Mouse (Mus musculus) testis, adult 2 months (tissue): ENCODE data around the gene Nsdhl.

Experiments used
- CTCF ChIP-seq: fragments of 200-500 bp; IDR thresholded peaks from 2 replicates; pipeline ENCODE4 v1.5.1; 2012; ENCODE audit warnings: low read depth, mild to moderate bottlenecking, inconsistent platforms, low read length, moderate library complexity; ENCODE audit not compliant: control insufficient read depth, insufficient read depth, insufficient replicate concordance
- POLR2A ChIP-seq: fragments of 200-500 bp; IDR thresholded peaks from 2 replicates; pipeline ENCODE4 v1.6.1; 2012; ENCODE audit warnings: low read depth, mild to moderate bottlenecking, inconsistent platforms, low read length, moderate library complexity; ENCODE audit not compliant: control insufficient read depth

DNA sequence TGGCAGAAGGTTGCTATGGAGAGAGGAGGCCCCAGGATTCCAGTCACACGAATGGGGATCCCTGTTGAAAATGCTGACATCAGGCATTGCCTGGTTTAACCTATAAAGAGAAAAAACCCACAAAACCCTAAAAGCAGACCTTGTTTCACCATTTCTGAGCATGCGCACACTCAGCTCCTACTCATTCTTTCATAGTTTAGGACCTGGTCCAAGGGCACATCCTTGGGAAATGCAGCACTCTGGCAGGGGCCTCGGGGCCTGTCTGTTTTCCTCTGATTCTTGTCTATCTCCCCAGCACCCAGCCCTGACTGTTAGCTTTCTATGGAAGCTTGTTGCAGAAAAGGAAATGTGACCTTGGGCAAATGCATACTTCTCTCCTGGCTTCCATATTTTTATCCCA, 72.2 kb downstream of the Nsdhl start:
- TF ChIP-seq CTCF, result no peak
- TF ChIP-seq POLR2A, result no peak
